Mouse (Mus musculus): ENCODE measurements around the gene Meiob. TPM values are rescaled to one million over a fixed set of nuclear protein-coding genes. Genes with fewer than 3 reads are reported as not detected.
A peak's percentile ranks its signal among the peaks of the same experiment; 100 is the strongest.

Meiob gene
- 0.08 and 0.10 TPM in 2 replicates for polyA plus RNA-seq (2015; fragmentation: Nextera tagmentation; extraction: Ambion mirVana)

DNA sequence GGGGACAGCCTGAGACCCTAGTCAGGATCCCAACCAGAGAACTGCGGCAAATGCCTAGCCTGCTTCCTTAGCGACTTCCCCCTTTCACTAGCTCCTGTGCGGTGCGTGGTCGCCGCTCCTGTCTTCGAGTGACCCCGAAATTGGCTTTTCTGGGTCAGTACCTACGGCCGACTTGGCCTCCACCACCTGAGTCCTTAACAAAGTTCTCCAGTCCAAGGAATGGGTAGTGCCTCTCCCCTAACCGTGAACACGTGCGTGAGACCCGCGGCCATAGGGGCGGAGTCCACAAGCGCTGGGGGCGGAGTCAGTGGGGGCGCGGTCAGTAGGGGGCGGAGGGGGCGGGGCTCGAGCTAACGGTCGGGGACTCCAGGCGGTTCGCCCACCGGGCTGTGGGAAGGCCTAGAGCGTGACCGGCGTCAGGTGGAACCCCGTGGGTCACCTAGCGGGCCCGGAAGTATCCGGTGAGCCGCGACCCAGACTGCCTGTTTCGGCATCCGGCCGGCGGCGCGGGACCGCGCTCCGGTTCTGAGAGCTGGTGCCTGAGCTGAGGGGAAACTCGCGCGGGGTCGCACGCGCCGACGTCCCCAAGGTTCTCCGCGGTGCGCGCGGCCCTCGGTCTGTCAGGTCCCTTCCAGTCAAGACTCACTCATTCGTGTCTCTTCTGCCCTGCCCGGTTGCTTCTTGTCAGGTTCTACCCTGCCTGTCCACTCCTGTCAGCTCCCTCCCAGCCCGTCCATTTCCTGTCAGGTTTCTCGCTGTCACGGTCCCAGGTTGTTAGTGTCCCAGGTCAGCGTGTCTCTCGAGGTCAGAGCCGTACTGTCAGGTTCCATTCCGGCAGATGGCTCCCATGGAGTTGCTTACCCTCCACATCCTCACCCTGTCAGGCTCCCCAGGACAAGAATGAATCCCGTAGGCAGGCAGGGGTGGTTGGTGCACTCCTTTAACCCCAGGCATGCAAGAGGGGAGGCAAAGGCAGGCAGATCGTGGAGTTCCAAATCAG lies at the start of gene Meiob:
Gene Meiob, plus strand, starts transcription at position 338 of the 1,000 bp plus-strand sequence.
- H3K36me3 ChIP-seq (ENCODE audit: control insufficient read depth, insufficient read depth): no peaks in the 10 kb centered on the region
- H3K27me3 ChIP-seq (replicated peaks; ENCODE audit: control insufficient read depth, insufficient read depth, low read length): peaks cover 14% of the 10 kb centered on the region; the same call in 1 of the 2 replicates
- WGBS: under 1% methylated on average over 71 of the region's 71 CpGs
- H3K27ac ChIP-seq (ENCODE audit: low read depth, low read length): no peak within 1 kb of the TSS
- no peaks in the 10 kb centered on the region for H3K4me1 ChIP-seq (replicated peaks; ENCODE audit: control insufficient read depth, insufficient read depth, low read length)
- TF ChIP-seq CTCF (IDR thresholded peaks at IDR 0.05; ENCODE audit: low read depth): no peak
- H3K9ac ChIP-seq (ENCODE audit: low read depth, low read length): peak within 1 kb of the TSS; percentile 34
- peak; percentile 75 for ATAC-seq
- no peaks in the 10 kb centered on the region for H3K9me3 ChIP-seq (ENCODE audit: control insufficient read depth)
- peak within 1 kb of the TSS; percentile 96 for H3K4me2 ChIP-seq (replicated peaks; ENCODE audit: low read depth)
- H3K4me3 ChIP-seq (ENCODE audit: low read depth, low read length): peak within 1 kb of the TSS; percentile 65

DNA sequence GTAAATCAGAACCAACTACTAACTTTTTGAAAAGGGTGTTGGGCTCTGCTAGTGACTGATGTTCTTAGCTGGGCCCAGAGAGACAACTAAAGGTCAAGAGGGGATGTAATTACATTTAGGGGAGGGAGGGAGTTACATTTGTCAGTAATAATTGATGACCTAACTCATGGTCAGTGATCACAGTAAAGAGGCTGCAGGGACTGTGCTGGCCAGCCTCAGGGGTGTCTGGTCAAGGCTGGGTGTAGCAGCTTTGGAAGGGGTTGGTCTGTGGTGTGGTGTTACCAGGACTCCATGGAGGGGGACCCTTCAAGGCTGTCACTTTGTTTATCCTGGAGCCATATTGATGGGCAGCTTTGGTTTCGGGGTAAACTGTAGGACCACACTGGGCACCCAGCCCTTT lies 46.7 kb upstream of the Meiob start:
- WGBS: 83% methylated on average over 1 of the region's 1 CpGs
- Histone ChIP-seq H3K27me3 (replicated peaks; ENCODE audit: control insufficient read depth, insufficient read depth, low read length) (peaks cover 29% of the 10 kb centered on the region), H3K27ac (ENCODE audit: low read depth, low read length) (no peak overlapping the region), H3K9ac (ENCODE audit: low read depth, low read length) (no peak overlapping the region), H3K9me3 (ENCODE audit: control insufficient read depth) (no peaks in the 10 kb centered on the region), H3K4me3 (ENCODE audit: low read depth, low read length) (no peak overlapping the region), H3K4me1 (replicated peaks; ENCODE audit: control insufficient read depth, insufficient read depth, low read length) (0 out of 2 replicates have a peak, but pooled peaks cover 1% of the 10 kb centered on the region), H3K4me2 (replicated peaks; ENCODE audit: low read depth) (no peak overlapping the region), H3K36me3 (ENCODE audit: control insufficient read depth, insufficient read depth) (no peaks in the 10 kb centered on the region)
- no peak for ATAC-seq
- TF ChIP-seq CTCF (IDR thresholded peaks at IDR 0.05; ENCODE audit: low read depth): no peak

DNA sequence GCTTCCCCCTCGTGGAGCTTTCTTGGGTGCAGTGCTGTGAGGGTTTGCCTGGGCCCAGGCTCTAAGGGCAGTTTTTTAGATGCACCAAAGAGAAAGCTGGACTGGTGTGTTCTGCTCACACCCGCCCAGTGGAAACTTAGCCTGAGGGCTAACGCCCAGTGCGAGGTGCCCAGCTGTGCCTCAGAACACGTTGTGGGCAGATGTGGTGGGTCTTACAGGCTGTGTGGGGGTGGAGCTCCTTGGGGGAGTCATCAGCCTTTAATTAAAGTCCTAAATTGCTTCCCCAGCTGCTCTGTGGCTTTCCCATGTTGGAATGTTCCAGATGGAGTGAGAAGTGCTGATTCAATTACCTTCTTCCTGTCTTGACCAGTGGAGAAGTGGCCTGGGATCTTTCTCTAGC lies 43.0 kb upstream of the Meiob start:
- Histone ChIP-seq H3K9ac (ENCODE audit: low read depth, low read length) (no peak overlapping the region), H3K36me3 (ENCODE audit: control insufficient read depth, insufficient read depth) (no peaks in the 10 kb centered on the region), H3K27me3 (replicated peaks; ENCODE audit: control insufficient read depth, insufficient read depth, low read length) (0 out of 2 replicates have a peak, but pooled peaks cover 2% of the 10 kb centered on the region), H3K27ac (ENCODE audit: low read depth, low read length) (no peak overlapping the region), H3K9me3 (ENCODE audit: control insufficient read depth) (no peaks in the 10 kb centered on the region), H3K4me3 (ENCODE audit: low read depth, low read length) (no peak overlapping the region), H3K4me1 (replicated peaks; ENCODE audit: control insufficient read depth, insufficient read depth, low read length) (no peaks in the 10 kb centered on the region), H3K4me2 (replicated peaks; ENCODE audit: low read depth) (no peak overlapping the region)
- WGBS: 51% methylated on average over 5 of the region's 5 CpGs
- ATAC-seq: no peak
- TF ChIP-seq CTCF (IDR thresholded peaks at IDR 0.05; ENCODE audit: low read depth): no peak

DNA sequence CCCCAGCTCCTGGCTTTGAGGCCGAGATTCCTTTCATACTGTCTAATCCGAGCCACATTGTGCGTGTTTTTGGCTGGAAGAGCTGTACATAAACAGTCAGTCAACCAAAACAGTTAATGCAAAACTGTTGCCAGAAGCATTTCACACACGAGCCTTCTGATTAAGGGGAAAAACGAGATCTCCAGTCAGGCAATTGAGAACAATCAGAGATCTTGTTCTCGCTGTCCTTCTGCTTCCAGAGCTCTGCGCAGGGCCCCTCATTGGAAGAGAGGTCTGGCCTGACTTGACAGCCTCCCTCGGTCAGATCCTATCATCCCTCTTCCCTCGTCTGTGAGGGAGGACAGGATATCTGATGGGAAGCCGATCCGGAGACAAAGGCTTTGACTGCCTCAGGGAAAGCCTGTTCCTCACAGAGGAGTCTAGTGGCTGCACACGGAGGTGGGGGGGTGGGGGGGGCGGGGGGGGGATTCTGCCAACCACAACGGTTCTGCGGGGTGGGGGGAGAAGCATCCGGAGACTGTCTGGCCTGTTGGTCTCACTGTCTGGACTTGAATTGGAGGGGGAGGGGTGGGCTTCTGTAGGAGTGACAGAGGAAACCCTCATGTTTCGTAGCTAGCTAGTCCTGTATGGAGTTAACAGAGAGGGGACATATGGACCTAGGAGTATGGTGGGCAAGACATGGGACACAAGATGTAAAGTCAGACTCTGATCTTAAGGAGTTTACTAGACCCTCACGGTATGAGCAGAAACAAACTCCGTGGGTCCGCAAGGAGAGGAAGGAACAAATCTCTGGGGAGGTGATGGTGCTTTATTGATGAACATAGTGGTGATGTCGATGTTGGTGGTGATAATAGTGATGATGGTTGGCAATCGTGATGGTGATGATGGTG lies 38.8 kb upstream of the Meiob start:
- Histone ChIP-seq H3K27ac (ENCODE audit: low read depth, low read length) (no peak overlapping the region), H3K4me2 (replicated peaks; ENCODE audit: low read depth) (no peak overlapping the region), H3K27me3 (replicated peaks; ENCODE audit: control insufficient read depth, insufficient read depth, low read length) (no peaks in the 10 kb centered on the region), H3K36me3 (ENCODE audit: control insufficient read depth, insufficient read depth) (no peaks in the 10 kb centered on the region), H3K9me3 (ENCODE audit: control insufficient read depth) (no peaks in the 10 kb centered on the region), H3K9ac (ENCODE audit: low read depth, low read length) (no peak overlapping the region), H3K4me1 (replicated peaks; ENCODE audit: control insufficient read depth, insufficient read depth, low read length) (no peaks in the 10 kb centered on the region), H3K4me3 (ENCODE audit: low read depth, low read length) (no peak overlapping the region)
- TF ChIP-seq CTCF (IDR thresholded peaks at IDR 0.05; ENCODE audit: low read depth): no peak
- WGBS: 51% methylated on average over 22 of the region's 22 CpGs
- ATAC-seq: no peak

DNA sequence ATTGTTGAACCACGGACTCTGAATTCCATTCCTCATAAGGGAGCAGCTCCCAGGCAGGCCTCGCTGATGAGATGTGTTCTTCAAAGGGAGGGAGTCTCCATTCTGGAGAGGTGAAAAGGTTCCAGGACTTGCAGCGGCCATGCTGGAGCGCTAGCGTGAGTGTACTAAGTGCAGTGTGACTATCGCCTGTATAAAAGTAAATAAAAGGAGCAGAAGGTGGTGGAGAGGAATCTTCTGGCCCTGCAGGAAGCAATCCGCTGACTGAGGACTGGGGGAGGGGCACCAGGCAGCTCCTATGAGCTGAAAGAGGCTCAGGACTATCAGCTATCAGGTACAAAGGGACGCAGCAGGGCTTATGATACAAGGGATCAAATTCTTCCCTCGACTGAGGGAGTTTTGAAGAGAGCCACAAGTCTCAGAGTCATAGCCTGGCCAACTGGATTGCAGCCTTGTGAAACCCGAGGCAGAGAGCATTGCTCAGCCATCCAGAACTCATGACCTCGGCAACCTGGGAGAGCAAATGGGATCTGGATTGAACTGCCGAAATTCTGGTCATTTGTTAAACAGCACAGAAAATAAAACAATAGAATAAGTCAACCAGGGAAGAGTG lies 37.7 kb upstream of the Meiob start:
- Histone ChIP-seq H3K4me2 (replicated peaks; ENCODE audit: low read depth) (no peak overlapping the region), H3K27me3 (replicated peaks; ENCODE audit: control insufficient read depth, insufficient read depth, low read length) (no peaks in the 10 kb centered on the region), H3K4me3 (ENCODE audit: low read depth, low read length) (no peak overlapping the region), H3K9ac (ENCODE audit: low read depth, low read length) (no peak overlapping the region), H3K36me3 (ENCODE audit: control insufficient read depth, insufficient read depth) (no peaks in the 10 kb centered on the region), H3K27ac (ENCODE audit: low read depth, low read length) (no peak overlapping the region), H3K9me3 (ENCODE audit: control insufficient read depth) (no peaks in the 10 kb centered on the region), H3K4me1 (replicated peaks; ENCODE audit: control insufficient read depth, insufficient read depth, low read length) (no peaks in the 10 kb centered on the region)
- WGBS: 20% methylated on average over 12 of the region's 12 CpGs
- no peak for TF ChIP-seq CTCF (IDR thresholded peaks at IDR 0.05; ENCODE audit: low read depth)
- ATAC-seq: no peak
